15 mouse cellular contexts compared by ENCODE assay signal in genomic region chr12:110779296-110779695, GRCm38 (mm10).
"Had no signal": no experiment of that assay in that cellular context is flagged by ENCODE, and none has a peak within 500 bp of the region (broad histone marks: within the 10 kb centered on the region; RNA-seq: fewer than 3 reads in every experiment).

No protein-coding gene starts in this region.

- DNase-seq: kidney, adult 8-10 months; kidney, postnatal 25 days; left cerebral cortex, postnatal 4 days; lung, adult 18-20 months; lung, postnatal 4 days; midbrain, embryonic 14.5 days; right cerebral cortex, postnatal 4 days; thymus, adult 2 months; thymus, postnatal 4 days had no signal

- H3K9me3 ChIP-seq: limb, embryonic 13.5 days; midbrain, embryonic 10.5 days; neural tube, embryonic 12.5 days had no signal

- H3K27me3 ChIP-seq: limb, embryonic 13.5 days; neural tube, embryonic 12.5 days had no signal

- H3K4me3 ChIP-seq: limb, embryonic 13.5 days; midbrain, embryonic 10.5 days; myocyte; neural tube, embryonic 12.5 days had no signal

- H3K4me2 ChIP-seq: limb, embryonic 13.5 days; neural tube, embryonic 12.5 days had no signal

- H3K4me1 ChIP-seq: neural tube, embryonic 12.5 days had no signal

- H3K27ac ChIP-seq: limb, embryonic 13.5 days; liver, embryonic 14.5 days; midbrain, embryonic 10.5 days; neural tube, embryonic 12.5 days had no signal

- ATAC-seq: intestine, postnatal 0 days had no signal

- H3K9ac ChIP-seq: limb, embryonic 13.5 days; liver, embryonic 14.5 days; neural tube, embryonic 12.5 days had no signal
